Mouse (Mus musculus) kidney, postnatal 36 days (tissue): ENCODE results near the gene Prr30.
"Not testable (repeated sequence)": the region's sequence is repeated elsewhere in the genome, so short reads cannot be mapped to it uniquely, and the experiment has no call there.

Experiments
- DNase-seq, 2 experiments: peaks; one replicate each; pipeline ENCODE4 v3.0.0; 2021 to 2022; ENCODE audit warnings: mixed read lengths in 2 of 2

The Prr30 gene

GRCm38 (mm10) chr14:101200230-101200629 is at the start of gene Prr30:
TSS of gene Prr30 (minus strand) at chr14:101200330.
- no peak for DNase-seq

GRCm38 (mm10) chr14:101246793-101247192 is 46.7 kb upstream of the Prr30 start:
- no peak for DNase-seq

DNA sequence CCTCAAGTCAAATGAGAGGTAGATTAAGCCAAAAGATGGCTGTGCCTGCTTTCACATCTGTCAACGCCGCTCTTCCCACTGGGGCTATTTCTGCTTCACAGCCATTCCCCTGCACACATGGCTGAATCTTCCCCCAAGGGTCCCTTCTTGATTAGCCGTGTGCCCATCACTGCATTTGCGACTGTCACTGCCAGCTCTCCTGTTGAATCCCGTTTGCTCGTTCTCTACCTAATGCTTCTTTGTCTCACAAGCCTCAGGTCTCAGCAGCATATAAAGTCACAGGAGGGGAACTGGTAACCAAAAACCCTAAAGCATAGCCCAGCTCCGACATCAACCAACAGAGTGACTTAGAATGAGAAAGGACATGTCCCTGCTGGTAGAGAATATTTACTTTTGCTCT is 45.6 kb upstream of the Prr30 start:
- no peak for DNase-seq

GRCm38 (mm10) chr14:101244441-101244840 is 44.3 kb upstream of the Prr30 start:
- not testable (repeated sequence) for DNase-seq

DNA sequence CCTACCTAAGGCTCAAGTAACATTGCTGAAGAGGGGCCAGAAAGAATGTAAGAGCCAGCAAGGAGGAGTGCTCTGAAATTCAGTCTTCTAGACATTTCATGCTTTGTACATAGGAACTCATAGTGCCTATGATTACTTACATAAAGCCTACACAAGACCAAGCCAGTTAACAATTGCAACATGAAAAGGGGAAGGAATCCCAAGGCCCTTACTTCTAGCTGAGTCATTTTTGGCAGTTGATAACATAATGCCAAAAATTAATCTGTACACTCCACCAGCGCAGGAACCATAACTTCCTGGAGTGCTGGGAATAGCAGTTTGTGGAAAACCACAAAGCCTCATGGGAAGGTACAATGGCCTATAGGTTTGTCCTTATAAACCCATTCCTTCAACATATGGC is 37.8 kb upstream of the Prr30 start:
- no peak for DNase-seq

GRCm38 (mm10) chr14:101229068-101229467 is 28.9 kb upstream of the Prr30 start:
- DNase-seq, result no peak

DNA sequence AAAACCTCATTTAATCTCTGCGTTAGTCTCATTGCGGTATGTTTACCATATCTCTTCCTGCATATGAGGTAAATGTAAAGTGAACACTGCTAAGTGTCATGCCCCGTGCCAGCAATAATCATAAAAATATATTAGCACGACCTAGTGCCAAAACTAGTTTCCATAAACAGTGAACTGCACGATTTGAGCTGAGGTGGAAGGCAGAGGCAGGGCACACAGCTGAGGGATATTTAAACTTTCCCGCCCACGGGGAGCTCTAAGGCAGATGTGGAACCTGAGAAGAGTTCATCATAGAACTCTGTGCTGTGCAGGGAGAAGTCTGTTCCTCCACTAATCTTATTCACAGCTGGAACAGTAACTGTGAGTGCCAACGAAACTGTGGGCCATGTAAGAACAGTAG is 22.2 kb upstream of the Prr30 start:
- DNase-seq, result no peak

- DNase-seq, result no peak
These were observed 27.9 kb downstream of the Prr30 start for GRCm38 (mm10) chr14:101172258-101172657.
